Comparison of ENCODE assay signal across 9 mouse cellular contexts in genomic region chr5:143058208-143058607, GRCm38 (mm10). TPM values are rescaled to one million over a fixed set of nuclear protein-coding genes. Genes with fewer than 3 reads are reported as not detected.
A peak's percentile ranks its signal among the peaks of the same experiment; 100 is the strongest.
DNase-seq lines count a peak whose midpoint lies in the region; ATAC-seq and TF ChIP-seq lines count a peak whose summit lies in the region.
"Had no signal": no experiment of that assay in that cellular context is flagged by ENCODE, and none has a peak within 500 bp of the region (broad histone marks: within the 10 kb centered on the region; RNA-seq: fewer than 3 reads in every experiment).

No protein-coding gene starts in this region.

- H3K4me1 ChIP-seq in limb, embryonic 15.5 days = peaks cover 14% of the 10 kb centered on the region
- H3K4me1 ChIP-seq in limb, embryonic 10.5 days = no peaks in the 10 kb centered on the region
- peaks cover 9% of the 10 kb centered on the region; the same call in 1 of the 2 replicates for H3K4me1 ChIP-seq in hindbrain, postnatal 0 days (ENCODE audit: insufficient read depth, low read length)
- peaks cover 14% of the 10 kb centered on the region for H3K4me1 ChIP-seq in small intestine, adult 2 months (ENCODE audit: control insufficient read depth, insufficient read depth, insufficient read length, low read length)

- H3K27me3 ChIP-seq in limb, embryonic 15.5 days = no peaks in the 10 kb centered on the region
- no peaks in the 10 kb centered on the region for H3K27me3 ChIP-seq in limb, embryonic 10.5 days (ENCODE audit: low read depth, poor library complexity, severe bottlenecking)
- H3K27me3 ChIP-seq in hindbrain, postnatal 0 days (ENCODE audit: insufficient read depth, low read length) = no peaks in the 10 kb centered on the region
- no peaks in the 10 kb centered on the region for H3K27me3 ChIP-seq in small intestine, adult 2 months (ENCODE audit: control insufficient read depth, insufficient read depth, low read length)

- peak overlapping the region; percentile 27; the same call in 1 of the 2 replicates for H3K27ac ChIP-seq in limb, embryonic 15.5 days
- H3K27ac ChIP-seq in limb, embryonic 10.5 days = no peak overlapping the region
- H3K27ac ChIP-seq in hindbrain, postnatal 0 days = peak overlapping the region; percentile 48; the same call in 1 of the 2 replicates
- H3K27ac ChIP-seq in small intestine, adult 2 months (ENCODE audit: insufficient read depth, low read depth, low read length) = peak overlapping the region; percentile 75

- peaks cover 46% of the 10 kb centered on the region for H3K36me3 ChIP-seq in limb, embryonic 15.5 days
- peaks cover 73% of the 10 kb centered on the region for H3K36me3 ChIP-seq in limb, embryonic 10.5 days
- H3K36me3 ChIP-seq in hindbrain, postnatal 0 days (ENCODE audit: insufficient read depth, low read length) = no peaks in the 10 kb centered on the region; the same call in 1 of the 2 replicates
- H3K36me3 ChIP-seq in small intestine, adult 2 months (ENCODE audit: control insufficient read depth, insufficient read depth, low read length) = peaks cover 17% of the 10 kb centered on the region

- no peak for TF ChIP-seq POLR2A in small intestine, adult 2 months (IDR thresholded peaks at IDR 0.05; ENCODE audit: low read depth, low read length)

- no peak overlapping the region for H3K4me2 ChIP-seq in limb, embryonic 15.5 days
- H3K4me2 ChIP-seq in hindbrain, postnatal 0 days (ENCODE audit: low read depth, low read length) = no peak overlapping the region

- TF ChIP-seq CTCF in hindbrain, postnatal 0 days (IDR thresholded peaks at IDR 0.05; ENCODE audit: low read depth) = no peak
- no peak for TF ChIP-seq CTCF in small intestine, adult 2 months (IDR thresholded peaks at IDR 0.05; ENCODE audit: extremely low read depth, insufficient read length, insufficient replicate concordance, low read depth, low read length)

- H3K9me3 ChIP-seq in limb, embryonic 15.5 days = no peaks in the 10 kb centered on the region
- H3K9me3 ChIP-seq in limb, embryonic 10.5 days (replicated peaks) = no peaks in the 10 kb centered on the region
- no peaks in the 10 kb centered on the region for H3K9me3 ChIP-seq in hindbrain, postnatal 0 days (ENCODE audit: low read length)

- 56% methylated on average over 2 of the region's 2 CpGs for WGBS in limb, embryonic 15.5 days
- 63% methylated on average over 2 of the region's 2 CpGs for WGBS in limb, embryonic 10.5 days
- 35% methylated on average over 2 of the region's 2 CpGs for WGBS in hindbrain, postnatal 0 days
- WGBS in small intestine, adult 2 months = 70% methylated on average over 2 of the region's 2 CpGs

- ATAC-seq in limb, embryonic 15.5 days (ENCODE audit: insufficient number of reproducible peaks, low FRiP score, low TSS enrichment, low read depth) = no peak
- no peak for ATAC-seq in hindbrain, postnatal 0 days

- H3K4me3 ChIP-seq in limb, embryonic 15.5 days = no peak overlapping the region
- H3K4me3 ChIP-seq in limb, embryonic 10.5 days = no peak overlapping the region
- H3K4me3 ChIP-seq in hindbrain, postnatal 0 days (ENCODE audit: low read length) = no peak overlapping the region
- H3K4me3 ChIP-seq in small intestine, adult 2 months (ENCODE audit: low read depth, low read length) = no peak overlapping the region

- H3K9ac ChIP-seq in limb, embryonic 15.5 days = no peak overlapping the region
- H3K9ac ChIP-seq in hindbrain, postnatal 0 days (replicated peaks; ENCODE audit: low read length) = no peak overlapping the region

- DNase-seq in limb, embryonic 10.5 days (ENCODE audit: low spot score) = no peak
- DNase-seq in c-Kit-negative CD71-positive TER-119-positive erythroid progenitor cells, embryonic 14.5 days (ENCODE audit: low read depth, low spot score) = peak; percentile 74
- no peak for DNase-seq in hindbrain, postnatal 0 days (ENCODE audit: low spot score)
- no peak for DNase-seq in left cerebral cortex, adult 18-20 months (ENCODE audit: low spot score in 2 of 2)
- no peak for DNase-seq in cerebellum, adult 8-10 months
- no peak for DNase-seq in frontal cortex, postnatal 10 days (ENCODE audit: low spot score in 2 of 2)
- DNase-seq: cerebellum, adult 11-12 months had no signal

RNA-seq across cellular contexts. Expression of gene Rnf216, which starts 54.6 kb away (rescaled TPM):
- 40.4 and 41.8 TPM in 2 replicates for polyA plus RNA-seq in limb, embryonic 15.5 days (2015; fragmentation: Nextera tagmentation; extraction: Ambion mirVana)
- polyA plus RNA-seq in limb, embryonic 10.5 days (2016; fragmentation: Nextera tagmentation; extraction: Ambion mirVana) = 48.1 and 51.5 TPM in 2 replicates
- 28.0 and 32.7 TPM in 2 replicates for total RNA-seq in hindbrain, postnatal 0 days (2014; rRNA removed)
- 25.3 and 29.7 TPM in 2 replicates for polyA plus RNA-seq in hindbrain, postnatal 0 days (2015; fragmentation: Nextera tagmentation; extraction: Ambion mirVana)
- polyA plus RNA-seq in small intestine, adult 2 months (2012; rRNA removed) = 10.3 and 24.3 TPM in 2 replicates
- total RNA-seq in left cerebral cortex, adult 18-20 months (2021) = 10 to 100 TPM; 45.1 to 45.2 TPM
